Mouse (Mus musculus) limb, embryonic 15.5 days (tissue): ENCODE results near the gene Ttll9. TPM values are rescaled to one million over a fixed set of nuclear protein-coding genes. Genes with fewer than 3 reads are reported as not detected.
A peak's percentile ranks its signal among the peaks of the same experiment; 100 is the strongest.

Source experiments
- ATAC-seq: fragments of 200-750 bp; cut with Nextera tagmentation; 2 replicates; pipeline ENCODE4 v1.8.0; 2017; ENCODE audit warnings: low read depth, moderate TSS enrichment; ENCODE audit not compliant: insufficient number of reproducible peaks, low FRiP score, low TSS enrichment
- H3K27ac ChIP-seq: fragments of 300-500 bp; sonication (generic); 2 replicates; pipeline ENCODE4 v1.5.1; 2015; ENCODE audit warnings: moderate library complexity, mild to moderate bottlenecking, inconsistent platforms
- H3K27me3 ChIP-seq: fragments of 300-500 bp; sonication (generic); 2 replicates; pipeline ENCODE4 v1.6.1; 2015; ENCODE audit warnings: inconsistent platforms
- H3K36me3 ChIP-seq: fragments of 300-500 bp; sonication (generic); 2 replicates; pipeline ENCODE4 v1.6.1; 2015; ENCODE audit warnings: inconsistent platforms
- H3K4me1 ChIP-seq: fragments of 300-500 bp; sonication (generic); 2 replicates; pipeline ENCODE4 v1.6.1; 2015; ENCODE audit warnings: inconsistent platforms
- H3K4me2 ChIP-seq: fragments of 300-500 bp; sonication (generic); 2 replicates; pipeline ENCODE4 v1.6.1; 2015; ENCODE audit warnings: mild to moderate bottlenecking, inconsistent platforms
- H3K4me3 ChIP-seq: fragments of 300-500 bp; sonication (generic); 2 replicates; pipeline ENCODE4 v1.5.1; 2015; ENCODE audit warnings: mild to moderate bottlenecking, inconsistent platforms
- H3K9ac ChIP-seq: fragments of 300-500 bp; sonication (generic); 2 replicates; pipeline ENCODE4 v1.6.1; 2015; ENCODE audit warnings: inconsistent platforms
- H3K9me3 ChIP-seq: fragments of 300-500 bp; sonication (generic); 2 replicates; pipeline ENCODE4 v1.6.1; 2016; ENCODE audit warnings: inconsistent platforms
- WGBS: fragments of 180-500 bp; shearing (Covaris S2); methylation state at CpG from one replicate; pipeline ENCODE4 v1.1.7; 2015; 5-methylcytosine and 5-hydroxymethylcytosine counted together
- polyA plus RNA-seq: library from polyadenylated mRNA; unstranded; fragments of >200 nt; fragmentation: Nextera tagmentation; extraction: Ambion mirVana; gene quantifications from 2 replicates; pipeline ENCODE4 v1.2.1, GENCODE M21; 2015

The Ttll9 gene
- polyA plus RNA-seq, 1 experiment from 2014 or later: 0.52 TPM

GRCm38 (mm10) chr2:153043886-153044285, 81.6 kb downstream of the Ttll9 start:
- Histone ChIP-seq H3K9me3 (no peaks in the 10 kb centered on the region), H3K36me3 (no peaks in the 10 kb centered on the region), H3K9ac (no peak overlapping the region), H3K4me1 (peaks cover 6% of the 10 kb centered on the region; the same call in 1 of the 2 replicates), H3K27me3 (peaks cover 15% of the 10 kb centered on the region; the same call in 1 of the 2 replicates), H3K4me2 (no peak overlapping the region), H3K4me3 (no peak overlapping the region), H3K27ac (no peak overlapping the region)
- WGBS: 43% methylated on average over 3 of the region's 3 CpGs
- no peak for ATAC-seq

DNA sequence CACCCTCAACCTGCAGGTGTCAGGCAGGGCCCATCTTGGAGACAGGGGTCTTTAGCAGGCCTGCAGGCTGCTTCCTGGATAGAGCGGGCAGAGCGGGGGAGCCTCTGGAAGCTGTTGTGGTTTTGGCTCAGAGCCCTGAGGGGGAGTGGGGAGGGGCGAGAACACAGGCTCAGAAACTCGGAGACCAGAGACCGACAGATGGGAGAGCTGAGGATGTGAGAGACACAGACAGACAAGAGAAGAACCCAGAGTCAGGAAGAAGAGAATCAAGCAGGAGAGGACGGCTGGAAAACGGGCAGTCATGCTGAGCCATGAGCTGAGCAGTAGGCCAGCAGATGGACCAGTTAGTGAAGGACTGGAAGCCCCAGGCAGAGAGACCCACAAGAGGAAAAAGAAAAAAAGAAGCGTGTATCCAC, 83.6 kb downstream of the Ttll9 start:
- Histone ChIP-seq H3K9ac (no peak overlapping the region), H3K9me3 (no peaks in the 10 kb centered on the region), H3K27me3 (peaks cover 27% of the 10 kb centered on the region; the same call in 1 of the 2 replicates), H3K4me2 (no peak overlapping the region), H3K36me3 (no peaks in the 10 kb centered on the region), H3K27ac (no peak overlapping the region), H3K4me3 (no peak overlapping the region), H3K4me1 (peaks cover 13% of the 10 kb centered on the region; the same call in 1 of the 2 replicates)
- ATAC-seq: no peak
- 20% methylated on average over 8 of the region's 8 CpGs for WGBS

DNA sequence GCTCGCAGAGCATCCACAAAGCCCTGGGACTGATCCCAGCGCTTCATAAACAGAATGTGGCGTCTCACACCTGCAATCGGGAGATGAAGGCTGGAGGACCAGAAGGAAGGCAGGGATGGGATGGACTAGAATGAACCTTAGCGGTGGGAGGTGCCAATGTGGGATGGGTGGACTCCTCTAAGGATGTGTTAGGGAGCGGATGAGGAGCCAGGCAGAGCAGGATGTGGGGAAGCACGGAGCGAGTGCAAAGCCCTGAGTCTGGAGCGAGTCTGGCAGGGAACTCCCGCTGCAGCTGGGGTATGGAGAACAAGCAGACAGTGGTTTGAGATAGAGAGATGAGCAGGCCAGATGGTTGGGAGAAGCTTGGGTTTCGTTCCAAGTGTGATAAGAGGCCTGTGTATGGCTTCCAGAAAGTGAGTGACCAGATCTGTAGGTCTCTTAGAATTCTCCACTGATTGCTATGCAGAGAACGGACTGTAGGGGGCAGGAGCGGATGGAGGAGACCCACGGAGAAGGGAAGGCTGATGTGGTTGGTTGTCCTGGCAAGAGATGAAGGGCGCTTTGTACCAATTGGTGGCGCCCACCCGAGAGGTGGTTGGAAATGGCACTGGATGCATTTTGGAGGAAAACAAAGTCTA, 85.7 kb downstream of the Ttll9 start:
- H3K4me1 ChIP-seq: peaks cover 19% of the 10 kb centered on the region
- ATAC-seq: no peak
- H3K4me2 ChIP-seq: no peak overlapping the region
- H3K9me3 ChIP-seq: no peaks in the 10 kb centered on the region
- WGBS: 41% methylated on average over 17 of the region's 17 CpGs
- no peak overlapping the region for H3K9ac ChIP-seq
- H3K27me3 ChIP-seq: peaks cover 40% of the 10 kb centered on the region
- H3K27ac ChIP-seq: no peak overlapping the region
- no peak overlapping the region for H3K4me3 ChIP-seq
- no peaks in the 10 kb centered on the region for H3K36me3 ChIP-seq

GRCm38 (mm10) chr2:153049288-153049996, 87.2 kb downstream of the Ttll9 start:
- H3K9me3 ChIP-seq: no peaks in the 10 kb centered on the region
- H3K27me3 ChIP-seq: peaks cover 51% of the 10 kb centered on the region
- no peak overlapping the region for H3K9ac ChIP-seq
- H3K4me2 ChIP-seq: no peak overlapping the region
- ATAC-seq: no peak
- 34% methylated on average over 9 of the region's 9 CpGs for WGBS
- H3K4me1 ChIP-seq: peaks cover 19% of the 10 kb centered on the region
- no peaks in the 10 kb centered on the region for H3K36me3 ChIP-seq
- no peak overlapping the region for H3K27ac ChIP-seq
- no peak overlapping the region for H3K4me3 ChIP-seq

GRCm38 (mm10) chr2:153049997-153050358, 87.7 kb downstream of the Ttll9 start:
- Histone ChIP-seq H3K27me3 (peaks cover 53% of the 10 kb centered on the region), H3K4me2 (no peak overlapping the region), H3K4me3 (no peak overlapping the region), H3K36me3 (no peaks in the 10 kb centered on the region), H3K27ac (no peak overlapping the region), H3K9ac (no peak overlapping the region), H3K4me1 (peaks cover 19% of the 10 kb centered on the region), H3K9me3 (no peaks in the 10 kb centered on the region)
- no peak for ATAC-seq
- 84% methylated on average over 4 of the region's 4 CpGs for WGBS

DNA sequence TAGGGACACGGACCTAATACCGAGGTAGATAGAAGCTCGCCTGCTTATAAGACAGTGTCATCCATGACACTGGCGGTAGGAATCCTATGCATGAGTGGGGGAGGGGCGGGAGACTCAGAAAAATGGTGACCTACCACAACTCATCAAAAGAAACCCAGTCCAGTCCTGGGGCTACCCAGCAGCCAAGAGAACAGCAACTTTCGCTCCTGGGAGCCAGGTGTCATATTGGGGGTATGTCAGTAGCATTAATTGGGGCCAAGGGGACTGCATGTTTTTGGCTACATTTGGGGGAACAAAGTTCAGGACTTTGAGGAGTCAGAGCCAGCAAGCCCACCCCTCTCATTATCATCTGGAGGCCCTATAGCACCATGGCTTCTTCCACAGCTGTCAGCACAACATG, 88.8 kb downstream of the Ttll9 start:
- H3K9ac ChIP-seq: no peak overlapping the region
- WGBS: 83% methylated on average over 6 of the region's 6 CpGs
- peaks cover 53% of the 10 kb centered on the region for H3K27me3 ChIP-seq

GRCm38 (mm10) chr2:153051537-153051936, 89.3 kb downstream of the Ttll9 start:
- H3K4me3 ChIP-seq: no peak overlapping the region
- no peak overlapping the region for H3K9ac ChIP-seq
- no peaks in the 10 kb centered on the region for H3K36me3 ChIP-seq
- WGBS: 75% methylated on average over 9 of the region's 9 CpGs
- no peak for ATAC-seq
- no peak overlapping the region for H3K4me2 ChIP-seq
- no peaks in the 10 kb centered on the region for H3K9me3 ChIP-seq
- no peak overlapping the region for H3K27ac ChIP-seq
- H3K4me1 ChIP-seq: peaks cover 12% of the 10 kb centered on the region
- peaks cover 53% of the 10 kb centered on the region for H3K27me3 ChIP-seq

More for the DNA sequence above, 88.8 kb downstream of the Ttll9 start:
- Histone ChIP-seq H3K4me1 (peaks cover 13% of the 10 kb centered on the region), H3K36me3 (no peaks in the 10 kb centered on the region), H3K27ac (no peak overlapping the region), H3K9me3 (no peaks in the 10 kb centered on the region), H3K4me2 (no peak overlapping the region), H3K4me3 (no peak overlapping the region)
- no peak for ATAC-seq

GRCm38 (mm10) chr2:153052700-153053351, 90.5 kb downstream of the Ttll9 start:
- Histone ChIP-seq H3K4me2 (0 out of 2 replicates have a peak overlapping the region, but pooled peaks have one; percentile 10), H3K27me3 (peaks cover 51% of the 10 kb centered on the region), H3K4me1 (peaks cover 12% of the 10 kb centered on the region), H3K36me3 (no peaks in the 10 kb centered on the region), H3K9ac (no peak overlapping the region), H3K27ac (no peak overlapping the region), H3K9me3 (no peaks in the 10 kb centered on the region), H3K4me3 (no peak overlapping the region)
- ATAC-seq: no peak
- WGBS: 8% methylated on average over 30 of the region's 30 CpGs

GRCm38 (mm10) chr2:153053896-153054295, 91.6 kb downstream of the Ttll9 start:
- H3K27ac ChIP-seq: no peak overlapping the region
- 89% methylated on average over 8 of the region's 8 CpGs for WGBS
- H3K36me3 ChIP-seq: no peaks in the 10 kb centered on the region
- ATAC-seq: no peak
- no peaks in the 10 kb centered on the region for H3K9me3 ChIP-seq
- H3K27me3 ChIP-seq: peaks cover 49% of the 10 kb centered on the region
- H3K4me2 ChIP-seq: no peak overlapping the region
- no peak overlapping the region for H3K4me3 ChIP-seq
- H3K9ac ChIP-seq: no peak overlapping the region
- peaks cover 12% of the 10 kb centered on the region for H3K4me1 ChIP-seq

GRCm38 (mm10) chr2:153055270-153055920, 93.1 kb downstream of the Ttll9 start:
- Histone ChIP-seq H3K4me2 (no peak overlapping the region), H3K27me3 (peaks cover 40% of the 10 kb centered on the region), H3K9me3 (no peaks in the 10 kb centered on the region), H3K36me3 (no peaks in the 10 kb centered on the region), H3K27ac (no peak overlapping the region), H3K4me1 (peaks cover 6% of the 10 kb centered on the region), H3K4me3 (no peak overlapping the region), H3K9ac (no peak overlapping the region)
- no peak for ATAC-seq
- 44% methylated on average over 6 of the region's 6 CpGs for WGBS
